Mouse (Mus musculus): Measurements from ENCODE around the gene Rasl10a. TPM values are rescaled to one million over a fixed set of nuclear protein-coding genes. Genes with fewer than 3 reads are reported as not detected.

The Rasl10a gene
- polyA plus RNA-seq (2014; fragmentation: Nextera tagmentation; extraction: Ambion mirVana), result 3.8 and 4.8 TPM in 2 replicates

- peaks cover 9% of the 10 kb centered on the region for H3K4me1 ChIP-seq (ENCODE audit: control insufficient read depth, insufficient read depth, low read length)
- H3K27ac ChIP-seq (replicated peaks; ENCODE audit: low read depth, low read length), result no peak within 1 kb of the TSS
- H3K9ac ChIP-seq (ENCODE audit: low read depth, low read length), result peak within 1 kb of the TSS; percentile 63
- H3K4me2 ChIP-seq (ENCODE audit: low read depth, low read length), result peak within 1 kb of the TSS; percentile 93
- DNase-seq (ENCODE audit: low spot score) (no peak), ATAC-seq (ENCODE audit: low read depth) (peak; percentile 10; the same call in 1 of the 2 replicates)
- H3K36me3 ChIP-seq (ENCODE audit: control insufficient read depth, insufficient read depth, low read length), result peaks cover 10% of the 10 kb centered on the region; the same call in 1 of the 2 replicates
- WGBS, result 2% methylated on average over 37 of the region's 77 CpGs
- no peaks in the 10 kb centered on the region for H3K9me3 ChIP-seq (ENCODE audit: control insufficient read depth, low read length)
- peaks cover 77% of the 10 kb centered on the region for H3K27me3 ChIP-seq (replicated peaks; ENCODE audit: control insufficient read depth, insufficient read depth, low read length)
- H3K4me3 ChIP-seq (ENCODE audit: low read depth, low read length), result peak within 1 kb of the TSS; percentile 53
Measured at GRCm38 (mm10) chr11:5057856-5058641, at the start of gene Rasl10a. TSS of gene Rasl10a (plus strand) at chr11:5058128.

DNA sequence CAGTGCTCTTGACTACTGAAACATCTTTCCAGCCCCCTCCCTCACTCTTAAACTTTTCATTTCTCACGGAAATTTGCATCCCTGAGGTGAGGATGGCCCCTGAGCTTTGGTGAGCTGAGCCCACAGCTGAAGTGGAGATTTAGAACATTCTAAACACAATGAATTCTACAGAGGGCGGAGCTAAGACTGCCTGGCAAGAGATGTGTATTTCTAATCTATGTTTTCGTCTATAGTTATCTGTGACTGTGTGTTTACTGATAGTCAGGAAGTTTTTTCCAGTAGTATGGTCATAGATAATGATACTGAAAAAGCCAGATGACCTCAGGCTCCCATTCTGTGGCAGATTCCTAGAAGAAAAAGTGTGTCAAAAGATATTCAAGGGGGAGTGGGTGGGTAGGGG, 49.1 kb upstream of the Rasl10a start:
- H3K27ac ChIP-seq (replicated peaks; ENCODE audit: low read depth, low read length), result no peak overlapping the region
- 0 out of 2 replicates have a peak, but pooled peaks cover 16% of the 10 kb centered on the region for H3K36me3 ChIP-seq (ENCODE audit: control insufficient read depth, insufficient read depth, low read length)
- H3K4me3 ChIP-seq (ENCODE audit: low read depth, low read length), result no peak overlapping the region
- H3K9ac ChIP-seq (ENCODE audit: low read depth, low read length), result peak overlapping the region; percentile 19; the same call in 1 of the 2 replicates
- H3K4me2 ChIP-seq (ENCODE audit: low read depth, low read length), result no peak overlapping the region
- H3K4me1 ChIP-seq (ENCODE audit: control insufficient read depth, insufficient read depth, low read length), result no peaks in the 10 kb centered on the region
- WGBS, result 82% methylated on average over 3 of the region's 3 CpGs
- ATAC-seq (ENCODE audit: low read depth) (no peak), DNase-seq (ENCODE audit: low spot score) (no peak)
- H3K9me3 ChIP-seq (ENCODE audit: control insufficient read depth, low read length), result no peaks in the 10 kb centered on the region
- no peaks in the 10 kb centered on the region for H3K27me3 ChIP-seq (replicated peaks; ENCODE audit: control insufficient read depth, insufficient read depth, low read length)

DNA sequence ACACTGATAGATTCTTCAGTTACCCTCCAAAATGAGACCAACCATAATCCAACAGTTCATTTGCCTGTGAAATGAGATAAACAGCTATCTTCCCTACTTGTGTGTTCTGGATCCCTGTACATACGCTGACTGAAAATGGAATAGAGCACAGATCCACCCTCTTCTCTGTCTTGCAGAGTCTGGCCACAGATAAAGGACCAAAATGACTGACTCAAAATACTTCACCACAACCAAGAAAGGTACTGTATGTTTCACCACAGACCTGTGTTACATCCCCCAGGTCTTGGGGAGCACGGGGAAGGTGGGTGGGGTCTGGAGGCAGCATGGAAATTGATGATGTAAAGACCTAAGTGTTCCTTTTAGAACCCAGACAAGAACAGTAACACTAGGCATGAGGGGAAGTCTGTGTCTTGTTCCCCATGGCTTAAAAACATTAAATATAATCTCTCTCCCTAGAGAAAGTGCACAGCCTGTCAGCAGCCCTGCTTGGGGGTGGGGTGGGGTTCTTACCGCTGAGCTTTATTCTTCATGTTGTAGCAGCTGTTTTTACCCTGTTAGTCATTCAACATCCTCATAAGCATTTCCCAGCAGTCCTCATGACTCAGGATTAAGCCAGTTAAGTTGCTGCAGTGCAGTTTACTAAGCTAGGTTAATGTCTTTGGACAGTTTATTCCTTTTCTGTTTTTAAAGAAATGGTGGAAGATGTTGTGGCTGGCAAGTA, 48.4 kb upstream of the Rasl10a start:
- WGBS, result 62% methylated on average over 3 of the region's 3 CpGs
- no peak overlapping the region for H3K27ac ChIP-seq (replicated peaks; ENCODE audit: low read depth, low read length)
- ATAC-seq (ENCODE audit: low read depth) (peak; percentile 33; the same call in 1 of the 2 replicates), DNase-seq (ENCODE audit: low spot score) (peak; percentile 45)
- H3K4me1 ChIP-seq (ENCODE audit: control insufficient read depth, insufficient read depth, low read length), result no peaks in the 10 kb centered on the region
- H3K9ac ChIP-seq (ENCODE audit: low read depth, low read length), result no peak overlapping the region
- no peaks in the 10 kb centered on the region for H3K9me3 ChIP-seq (ENCODE audit: control insufficient read depth, low read length)
- H3K36me3 ChIP-seq (ENCODE audit: control insufficient read depth, insufficient read depth, low read length), result peaks cover 21% of the 10 kb centered on the region; the same call in 1 of the 2 replicates
- no peaks in the 10 kb centered on the region for H3K27me3 ChIP-seq (replicated peaks; ENCODE audit: control insufficient read depth, insufficient read depth, low read length)
- H3K4me2 ChIP-seq (ENCODE audit: low read depth, low read length), result no peak overlapping the region
- no peak overlapping the region for H3K4me3 ChIP-seq (ENCODE audit: low read depth, low read length)

DNA sequence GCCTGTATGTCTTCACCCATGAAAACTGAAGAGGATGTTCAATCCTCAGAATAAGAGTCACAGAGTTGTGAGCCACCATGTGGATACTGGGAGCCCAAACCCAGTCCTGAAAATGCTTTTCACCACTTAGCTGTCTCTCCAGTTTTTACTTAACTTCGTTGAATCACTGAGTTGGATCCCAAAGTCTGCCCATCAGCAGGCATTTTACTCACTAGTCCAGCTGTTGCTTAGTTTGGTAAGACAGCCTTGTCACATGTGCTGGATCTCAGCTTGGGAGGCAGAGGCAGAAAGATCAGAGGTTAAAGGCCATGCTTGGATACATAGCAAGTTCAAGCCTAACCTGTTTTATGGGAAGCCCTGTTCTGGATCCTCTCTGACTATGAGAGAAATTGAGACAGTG, 47.7 kb upstream of the Rasl10a start:
- ATAC-seq (ENCODE audit: low read depth) (no peak), DNase-seq (ENCODE audit: low spot score) (no peak)
- WGBS, result 83% methylated on average over 1 of the region's 1 CpGs
- no peaks in the 10 kb centered on the region for H3K9me3 ChIP-seq (ENCODE audit: control insufficient read depth, low read length)
- no peaks in the 10 kb centered on the region for H3K4me1 ChIP-seq (ENCODE audit: control insufficient read depth, insufficient read depth, low read length)
- no peaks in the 10 kb centered on the region for H3K27me3 ChIP-seq (replicated peaks; ENCODE audit: control insufficient read depth, insufficient read depth, low read length)
- H3K27ac ChIP-seq (replicated peaks; ENCODE audit: low read depth, low read length), result no peak overlapping the region
- no peak overlapping the region for H3K4me2 ChIP-seq (ENCODE audit: low read depth, low read length)
- H3K9ac ChIP-seq (ENCODE audit: low read depth, low read length), result no peak overlapping the region
- no peak overlapping the region for H3K4me3 ChIP-seq (ENCODE audit: low read depth, low read length)
- peaks cover 22% of the 10 kb centered on the region; the same call in 1 of the 2 replicates for H3K36me3 ChIP-seq (ENCODE audit: control insufficient read depth, insufficient read depth, low read length)

DNA sequence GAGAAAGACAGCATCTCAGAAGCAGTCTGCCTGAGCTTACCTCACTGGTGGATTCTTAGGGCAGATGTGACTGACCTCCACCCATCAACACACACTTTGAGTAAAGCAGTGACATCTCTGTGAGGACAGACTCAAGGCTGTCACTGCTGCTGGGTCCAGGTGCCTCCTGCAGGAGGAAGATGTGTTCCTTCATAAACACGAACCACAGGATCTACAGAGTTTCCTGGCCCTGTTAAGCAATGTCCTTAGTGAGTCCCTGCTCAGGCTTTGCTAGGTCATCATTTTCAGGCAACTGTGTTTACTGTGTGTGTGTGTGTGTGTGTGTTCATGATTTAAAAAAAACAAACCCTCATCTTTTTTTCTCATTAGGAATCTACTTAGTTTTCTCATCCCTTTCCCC, 46.4 kb upstream of the Rasl10a start:
- Histone ChIP-seq H3K27me3 (replicated peaks; ENCODE audit: control insufficient read depth, insufficient read depth, low read length) (no peaks in the 10 kb centered on the region), H3K4me1 (ENCODE audit: control insufficient read depth, insufficient read depth, low read length) (no peaks in the 10 kb centered on the region), H3K4me2 (ENCODE audit: low read depth, low read length) (no peak overlapping the region), H3K27ac (replicated peaks; ENCODE audit: low read depth, low read length) (no peak overlapping the region), H3K9me3 (ENCODE audit: control insufficient read depth, low read length) (no peaks in the 10 kb centered on the region), H3K9ac (ENCODE audit: low read depth, low read length) (no peak overlapping the region), H3K36me3 (ENCODE audit: control insufficient read depth, insufficient read depth, low read length) (peaks cover 34% of the 10 kb centered on the region; the same call in 1 of the 2 replicates), H3K4me3 (ENCODE audit: low read depth, low read length) (no peak overlapping the region)
- 88% methylated on average over 1 of the region's 1 CpGs for WGBS
- DNase-seq (ENCODE audit: low spot score) (no peak), ATAC-seq (ENCODE audit: low read depth) (no peak)

DNA sequence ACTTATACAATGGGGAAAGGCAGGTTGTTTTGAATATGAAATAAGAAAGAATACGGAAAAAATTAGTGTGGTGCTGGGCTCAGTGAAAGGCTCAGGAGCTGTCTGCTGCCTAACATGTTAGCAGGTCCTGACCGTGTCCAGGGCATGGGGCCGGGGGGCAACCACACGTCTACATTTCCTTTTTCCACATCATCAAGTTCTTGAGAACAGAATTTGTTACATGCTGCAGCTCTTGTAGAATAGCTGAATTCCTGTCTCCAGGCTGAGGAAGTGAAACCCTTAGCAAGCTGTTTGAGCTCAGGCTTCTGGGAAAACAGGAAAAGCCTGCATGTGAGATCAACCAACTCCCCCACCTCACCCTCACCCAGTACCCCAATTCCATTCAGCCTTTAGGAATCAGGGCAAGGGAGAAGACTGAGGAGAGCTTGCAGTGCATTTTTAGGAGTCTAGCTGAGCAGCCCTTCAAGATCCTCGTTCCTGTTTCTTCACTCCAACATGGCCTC, 45.7 kb upstream of the Rasl10a start:
- DNase-seq (ENCODE audit: low spot score) (no peak), ATAC-seq (ENCODE audit: low read depth) (no peak)
- Histone ChIP-seq H3K9me3 (ENCODE audit: control insufficient read depth, low read length) (no peaks in the 10 kb centered on the region), H3K4me1 (ENCODE audit: control insufficient read depth, insufficient read depth, low read length) (no peaks in the 10 kb centered on the region), H3K9ac (ENCODE audit: low read depth, low read length) (no peak overlapping the region), H3K27ac (replicated peaks; ENCODE audit: low read depth, low read length) (no peak overlapping the region), H3K4me3 (ENCODE audit: low read depth, low read length) (no peak overlapping the region), H3K27me3 (replicated peaks; ENCODE audit: control insufficient read depth, insufficient read depth, low read length) (no peaks in the 10 kb centered on the region), H3K4me2 (ENCODE audit: low read depth, low read length) (no peak overlapping the region), H3K36me3 (ENCODE audit: control insufficient read depth, insufficient read depth, low read length) (peaks cover 42% of the 10 kb centered on the region)
- WGBS, result 75% methylated on average over 5 of the region's 5 CpGs

GRCm38 (mm10) chr11:5015720-5016119, 42.2 kb upstream of the Rasl10a start:
- Histone ChIP-seq H3K27me3 (replicated peaks; ENCODE audit: control insufficient read depth, insufficient read depth, low read length) (no peaks in the 10 kb centered on the region), H3K9ac (ENCODE audit: low read depth, low read length) (no peak overlapping the region), H3K4me3 (ENCODE audit: low read depth, low read length) (no peak overlapping the region), H3K9me3 (ENCODE audit: control insufficient read depth, low read length) (no peaks in the 10 kb centered on the region), H3K4me1 (ENCODE audit: control insufficient read depth, insufficient read depth, low read length) (no peaks in the 10 kb centered on the region), H3K36me3 (ENCODE audit: control insufficient read depth, insufficient read depth, low read length) (peaks cover 73% of the 10 kb centered on the region), H3K4me2 (ENCODE audit: low read depth, low read length) (no peak overlapping the region), H3K27ac (replicated peaks; ENCODE audit: low read depth, low read length) (no peak overlapping the region)
- 66% methylated on average over 2 of the region's 2 CpGs for WGBS
- ATAC-seq (ENCODE audit: low read depth) (no peak), DNase-seq (ENCODE audit: low spot score) (peak; percentile 11)

GRCm38 (mm10) chr11:5016286-5016685, 41.6 kb upstream of the Rasl10a start:
- H3K27me3 ChIP-seq (replicated peaks; ENCODE audit: control insufficient read depth, insufficient read depth, low read length), result no peaks in the 10 kb centered on the region
- H3K4me1 ChIP-seq (ENCODE audit: control insufficient read depth, insufficient read depth, low read length), result no peaks in the 10 kb centered on the region
- H3K36me3 ChIP-seq (ENCODE audit: control insufficient read depth, insufficient read depth, low read length), result peaks cover 74% of the 10 kb centered on the region
- no peak overlapping the region for H3K4me2 ChIP-seq (ENCODE audit: low read depth, low read length)
- no peak for ATAC-seq (ENCODE audit: low read depth)
- H3K27ac ChIP-seq (replicated peaks; ENCODE audit: low read depth, low read length), result no peak overlapping the region
- H3K9ac ChIP-seq (ENCODE audit: low read depth, low read length), result no peak overlapping the region
- no peak overlapping the region for H3K4me3 ChIP-seq (ENCODE audit: low read depth, low read length)
- WGBS, result 89% methylated on average over 5 of the region's 5 CpGs
- no peak for DNase-seq (ENCODE audit: low spot score)
- H3K9me3 ChIP-seq (ENCODE audit: control insufficient read depth, low read length), result no peaks in the 10 kb centered on the region
